Mouse (Mus musculus) small intestine, adult 2 months (tissue): ENCODE data around the gene Tmem60.

Experiments used
- CTCF ChIP-seq: fragments of 200-500 bp; IDR thresholded peaks from 2 replicates; pipeline ENCODE4 v1.5.1; 2012; ENCODE audit warnings: low read depth, mild to moderate bottlenecking, control low read depth, inconsistent platforms, low read length, moderate library complexity, mixed read lengths; ENCODE audit not compliant: insufficient replicate concordance, insufficient read length; ENCODE audit errors: extremely low read depth
- POLR2A ChIP-seq: fragments of 200-500 bp; IDR thresholded peaks from 2 replicates; pipeline ENCODE4 v1.6.1; 2012; ENCODE audit warnings: low read depth, mild to moderate bottlenecking, control low read depth, inconsistent platforms, low read length, moderate library complexity

DNA sequence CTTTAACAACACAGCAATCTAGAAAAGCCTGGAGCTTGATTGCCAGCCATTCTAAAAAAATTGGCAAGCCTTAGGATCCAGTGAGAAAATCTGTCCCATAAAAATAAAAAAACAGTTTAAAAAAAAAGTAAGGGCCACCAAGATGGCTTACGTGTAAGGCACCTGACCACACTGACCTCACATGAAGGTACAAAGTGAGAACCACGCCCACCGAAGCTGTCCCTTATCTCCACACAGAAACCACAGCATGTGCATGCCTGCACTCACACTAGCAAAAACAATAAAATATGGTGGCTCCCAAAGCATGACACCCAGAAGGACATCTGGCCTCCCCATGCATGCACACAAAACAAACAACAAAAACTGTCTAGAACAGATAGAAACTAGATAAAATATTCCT lies 49.3 kb downstream of the Tmem60 start:
- TF ChIP-seq POLR2A (no peak), CTCF (no peak)
